9 mouse cellular contexts compared by ENCODE assay signal in genomic region chr11:96956009-96956724, GRCm38 (mm10). TPM values are rescaled to one million over a fixed set of nuclear protein-coding genes. Genes with fewer than 3 reads are reported as not detected.
DNase-seq lines count a peak whose midpoint lies in the region; ATAC-seq lines count a peak whose summit lies in the region.
"Had no signal": no experiment of that assay in that cellular context is flagged by ENCODE, and none has a peak within 500 bp of the region (broad histone marks: within the 10 kb centered on the region; RNA-seq: fewer than 3 reads in every experiment).

No protein-coding gene starts in this region.

- whole genome bisulfite sequencing in heart, embryonic 13.5 days, result 59% methylated on average over 20 of the region's 20 CpGs
- WGBS in intestine, embryonic 16.5 days, result 52% methylated on average over 20 of the region's 20 CpGs

- H3K4me2 ChIP-seq in heart, embryonic 13.5 days, result no peak overlapping the region
- H3K4me2 ChIP-seq in intestine, embryonic 16.5 days (ENCODE audit: low read depth, low read length), result no peak overlapping the region

- ATAC-seq in heart, embryonic 13.5 days (ENCODE audit: extremely low read depth, insufficient number of reproducible peaks, low FRiP score, low TSS enrichment), result peak; percentile 31; the same call in 1 of the 2 replicates
- peak; percentile 87 for ATAC-seq in intestine, embryonic 16.5 days

- H3K27ac ChIP-seq in heart, embryonic 13.5 days (replicated peaks), result no peak overlapping the region
- peak overlapping the region; percentile 40 for H3K27ac ChIP-seq in intestine, embryonic 16.5 days (ENCODE audit: low read length)

- H3K4me3 ChIP-seq in heart, embryonic 13.5 days, result no peak overlapping the region
- no peak overlapping the region for H3K4me3 ChIP-seq in intestine, embryonic 16.5 days (ENCODE audit: low read length)

- no peak for DNase-seq in heart, postnatal 25 days (ENCODE audit: low spot score)
- DNase-seq in thymus, postnatal 4 days, result peak; percentile 74
- DNase-seq in thymus, postnatal 0 days (ENCODE audit: low spot score), result no peak
- no peak for DNase-seq in c-Kit-positive CD71-positive TER-119-positive erythroid progenitor cells, embryonic 14.5 days (ENCODE audit: low spot score)
- no peak for DNase-seq in spleen, postnatal 14 days (ENCODE audit: low spot score in 2 of 2)
- no peak for DNase-seq in urinary bladder, postnatal 25 days (ENCODE audit: low spot score)

- no peaks in the 10 kb centered on the region for H3K27me3 ChIP-seq in heart, embryonic 13.5 days (replicated peaks)
- H3K27me3 ChIP-seq in intestine, embryonic 16.5 days (replicated peaks; ENCODE audit: control insufficient read depth, insufficient read depth, low read length), result no peaks in the 10 kb centered on the region

- intact Hi-C loops in heart, postnatal 25 days (cut with DNase I), result no loop called here

- H3K9ac ChIP-seq in heart, embryonic 13.5 days, result no peak overlapping the region
- H3K9ac ChIP-seq in intestine, embryonic 16.5 days (ENCODE audit: low read depth, low read length), result no peak overlapping the region

- no peaks in the 10 kb centered on the region for H3K9me3 ChIP-seq in heart, embryonic 13.5 days
- H3K9me3 ChIP-seq in intestine, embryonic 16.5 days (ENCODE audit: control insufficient read depth, low read length), result no peaks in the 10 kb centered on the region

- H3K4me1 ChIP-seq in heart, embryonic 13.5 days, result no peaks in the 10 kb centered on the region
- peaks cover 4% of the 10 kb centered on the region; the same call in 1 of the 2 replicates for H3K4me1 ChIP-seq in intestine, embryonic 16.5 days (ENCODE audit: control insufficient read depth, insufficient read depth, low read length)

- peaks cover 96% of the 10 kb centered on the region for H3K36me3 ChIP-seq in heart, embryonic 13.5 days
- H3K36me3 ChIP-seq in intestine, embryonic 16.5 days (ENCODE audit: control insufficient read depth, insufficient read depth, low read length), result peaks cover 25% of the 10 kb centered on the region

RNA-seq across cellular contexts. Expression of gene Pnpo, which starts 12.4 kb away (rescaled TPM):
- polyA plus RNA-seq in heart, embryonic 13.5 days (2015; fragmentation: Nextera tagmentation; extraction: Ambion mirVana), result 53.3 and 55.6 TPM in 2 replicates
- total RNA-seq in heart, postnatal 25 days (2021), result 10 to 100 TPM; 11.3 to 12.9 TPM
- 39.0 and 39.5 TPM in 2 replicates for polyA plus RNA-seq in thymus, postnatal 0 days (2015; fragmentation: Nextera tagmentation; extraction: Ambion mirVana)
- 125 and 141 TPM in 2 replicates for polyA plus RNA-seq in intestine, embryonic 16.5 days (2015; fragmentation: Nextera tagmentation; extraction: Ambion mirVana)

RNA-seq across cellular contexts. Expression of gene Sp2, which starts 26.6 kb away (rescaled TPM):
- polyA plus RNA-seq in heart, embryonic 13.5 days (2015; fragmentation: Nextera tagmentation; extraction: Ambion mirVana), result 15.8 and 17.8 TPM in 2 replicates
- 10 to 100 TPM in 1 of 2 experiments, 1 to 10 TPM in 1; 9.8 to 11.6 TPM for total RNA-seq in heart, postnatal 25 days (2021)
- polyA plus RNA-seq in thymus, postnatal 0 days (2015; fragmentation: Nextera tagmentation; extraction: Ambion mirVana), result 19.2 and 21.9 TPM in 2 replicates
- polyA plus RNA-seq in intestine, embryonic 16.5 days (2015; fragmentation: Nextera tagmentation; extraction: Ambion mirVana), result 13.2 and 13.8 TPM in 2 replicates

RNA-seq across cellular contexts. Expression of gene Prr15l, which starts 28.3 kb away (rescaled TPM):
- 0.79 and 1.0 TPM in 2 replicates for polyA plus RNA-seq in heart, embryonic 13.5 days (2015; fragmentation: Nextera tagmentation; extraction: Ambion mirVana)
- 1 to 10 TPM; 1.7 to 2.3 TPM for total RNA-seq in heart, postnatal 25 days (2021)
- 1.0 and 1.5 TPM in 2 replicates for polyA plus RNA-seq in thymus, postnatal 0 days (2015; fragmentation: Nextera tagmentation; extraction: Ambion mirVana)
- 116 and 121 TPM in 2 replicates for polyA plus RNA-seq in intestine, embryonic 16.5 days (2015; fragmentation: Nextera tagmentation; extraction: Ambion mirVana)
- total RNA-seq: left cerebral cortex, postnatal 14 days had no signal

RNA-seq across cellular contexts. Expression of gene Cdk5rap3, which starts 39.9 kb away (rescaled TPM):
- 50.4 and 52.4 TPM in 2 replicates for polyA plus RNA-seq in heart, embryonic 13.5 days (2015; fragmentation: Nextera tagmentation; extraction: Ambion mirVana)
- total RNA-seq in heart, postnatal 25 days (2021), result 10 to 100 TPM; 21.6 to 23.2 TPM
- 105 and 116 TPM in 2 replicates for polyA plus RNA-seq in thymus, postnatal 0 days (2015; fragmentation: Nextera tagmentation; extraction: Ambion mirVana)
- 68.1 and 70.1 TPM in 2 replicates for polyA plus RNA-seq in intestine, embryonic 16.5 days (2015; fragmentation: Nextera tagmentation; extraction: Ambion mirVana)

RNA-seq across cellular contexts. Expression of gene Sp6, which starts 57.0 kb away (rescaled TPM):
- polyA plus RNA-seq in heart, embryonic 13.5 days (2015; fragmentation: Nextera tagmentation; extraction: Ambion mirVana), result 0.18 and 0.21 TPM in 2 replicates
- under 1 TPM; 0.11 to 0.29 TPM for total RNA-seq in heart, postnatal 25 days (2021)
- 1.7 TPM in 2 replicates for polyA plus RNA-seq in thymus, postnatal 0 days (2015; fragmentation: Nextera tagmentation; extraction: Ambion mirVana)
- polyA plus RNA-seq in intestine, embryonic 16.5 days (2015; fragmentation: Nextera tagmentation; extraction: Ambion mirVana), result not detected in 2 replicates

Comparison
In these comparisons a context has a peak if more than half of its experiments do, and no peak if none do; other contexts are left out.
1. RNA of gene Prr15l, which starts 28.3 kb away (polyA plus RNA-seq): 116 to 121 TPM in intestine, embryonic 16.5 days; 1.0 to 1.5 TPM in thymus, postnatal 0 days and 0.79 to 1.0 TPM in heart, embryonic 13.5 days; every median in the first group is over 10 times any median in the second.